25 mouse cellular contexts compared by ENCODE assay signal in genomic region chr1:134114018-134114417, GRCm38 (mm10). TPM values are rescaled to one million over a fixed set of nuclear protein-coding genes. Genes with fewer than 3 reads are reported as not detected.
DNase-seq lines count a peak whose midpoint lies in the region; ATAC-seq and TF ChIP-seq lines count a peak whose summit lies in the region.
"Had no signal": no experiment of that assay in that cellular context is flagged by ENCODE, and none has a peak within 500 bp of the region (broad histone marks: within the 10 kb centered on the region; RNA-seq: fewer than 3 reads in every experiment).

No protein-coding gene starts in this region.

- no peaks in the 10 kb centered on the region for H3K9me3 ChIP-seq in lung, postnatal 0 days (ENCODE audit: low read length)
- H3K9me3 ChIP-seq in stomach, embryonic 16.5 days (replicated peaks; ENCODE audit: control insufficient read depth, low read length), result no peaks in the 10 kb centered on the region
- no peaks in the 10 kb centered on the region for H3K9me3 ChIP-seq in liver, embryonic 12.5 days (replicated peaks)
- H3K9me3 ChIP-seq: forebrain, embryonic 12.5 days; forebrain, embryonic 15.5 days; heart, embryonic 10.5 days; heart, embryonic 13.5 days had no signal

- no peaks in the 10 kb centered on the region for H3K36me3 ChIP-seq in lung, postnatal 0 days (ENCODE audit: insufficient read depth, low read length)
- no peaks in the 10 kb centered on the region for H3K36me3 ChIP-seq in stomach, embryonic 16.5 days (ENCODE audit: control insufficient read depth, insufficient read depth, low read length)
- H3K36me3 ChIP-seq in liver, embryonic 12.5 days, result no peaks in the 10 kb centered on the region
- H3K36me3 ChIP-seq: forebrain, embryonic 12.5 days; forebrain, embryonic 15.5 days; heart, embryonic 10.5 days; heart, embryonic 13.5 days had no signal

- no peaks in the 10 kb centered on the region for H3K27me3 ChIP-seq in lung, postnatal 0 days (replicated peaks; ENCODE audit: insufficient read depth, low read length)
- no peaks in the 10 kb centered on the region for H3K27me3 ChIP-seq in stomach, embryonic 16.5 days (ENCODE audit: control insufficient read depth, insufficient read depth, low read length)
- peaks cover 32% of the 10 kb centered on the region for H3K27me3 ChIP-seq in liver, embryonic 12.5 days (replicated peaks)
- H3K27me3 ChIP-seq in cerebellum, adult 2 months (ENCODE audit: control insufficient read depth, insufficient read depth, low read length), result no peaks in the 10 kb centered on the region
- H3K27me3 ChIP-seq: forebrain, embryonic 12.5 days; forebrain, embryonic 15.5 days had no signal

- WGBS in lung, postnatal 0 days, result 31% methylated on average over 7 of the region's 7 CpGs
- WGBS in lung, adult 2 months, result 59% methylated on average over 7 of the region's 7 CpGs
- 71% methylated on average over 7 of the region's 7 CpGs for WGBS in stomach, embryonic 16.5 days
- 66% methylated on average over 7 of the region's 7 CpGs for WGBS in liver, embryonic 12.5 days (ENCODE audit: insufficient replicate concordance)
- 89% methylated on average over 7 of the region's 7 CpGs for WGBS in cerebellum, adult 2 months

- ATAC-seq in CD4-positive, CD25-positive, alpha-beta regulatory T cell, adult 4 months, result no peak
- ATAC-seq in lung, postnatal 0 days, result peak; percentile 47
- no peak for ATAC-seq in stomach, embryonic 16.5 days (ENCODE audit: insufficient read depth, low FRiP score)
- ATAC-seq in liver, embryonic 12.5 days, result no peak
- ATAC-seq: activated CD4-positive, CD25-positive, alpha-beta regulatory T cell, adult 4 months; forebrain, embryonic 15.5 days; hindbrain, postnatal 0 days; inflammation-experienced regulatory T-cells, adult 6 months had no signal

- DNase-seq in CD4-positive, CD25-positive, alpha-beta regulatory T cell, adult 2 months (ENCODE audit: low read depth, low spot score), result peak; percentile 8
- peak; percentile 35 for DNase-seq in lung, postnatal 0 days (ENCODE audit: low spot score)
- DNase-seq in lung, adult 2 months, result no peak
- no peak for DNase-seq in cerebellum, adult 2 months
- DNase-seq: adrenal gland, adult 8-10 months; adrenal gland, postnatal 25 days; cerebellum, adult 11-12 months; cerebellum, adult 9-10 months; cerebellum, postnatal 14 days; gastrocnemius, postnatal 25 days; heart, postnatal 14 days; heart, postnatal 4 days had no signal

- H3K9ac ChIP-seq in lung, postnatal 0 days (replicated peaks; ENCODE audit: low read depth), result no peak overlapping the region
- H3K9ac ChIP-seq in stomach, embryonic 16.5 days (ENCODE audit: low read length), result no peak overlapping the region
- H3K9ac ChIP-seq in liver, embryonic 12.5 days, result no peak overlapping the region
- H3K9ac ChIP-seq: forebrain, embryonic 12.5 days; forebrain, embryonic 15.5 days; heart, embryonic 13.5 days; hindbrain, embryonic 14.5 days had no signal

- no peak overlapping the region for H3K4me2 ChIP-seq in lung, postnatal 0 days (replicated peaks; ENCODE audit: low read depth, low read length)
- no peak overlapping the region for H3K4me2 ChIP-seq in stomach, embryonic 16.5 days (ENCODE audit: low read depth, low read length)
- no peak overlapping the region for H3K4me2 ChIP-seq in liver, embryonic 12.5 days
- H3K4me2 ChIP-seq: forebrain, embryonic 12.5 days; forebrain, embryonic 15.5 days; heart, embryonic 13.5 days; hindbrain, embryonic 14.5 days had no signal

- no peak overlapping the region for H3K4me3 ChIP-seq in lung, postnatal 0 days (ENCODE audit: low read depth, low read length)
- H3K4me3 ChIP-seq in lung, adult 2 months (replicated peaks; ENCODE audit: extremely low read depth, low read depth, low read length), result no peak overlapping the region
- no peak overlapping the region for H3K4me3 ChIP-seq in stomach, embryonic 16.5 days (replicated peaks; ENCODE audit: low read length)
- H3K4me3 ChIP-seq in liver, embryonic 12.5 days, result no peak overlapping the region
- no peak overlapping the region for H3K4me3 ChIP-seq in cerebellum, adult 2 months (replicated peaks; ENCODE audit: insufficient read depth, low read depth, low read length)
- H3K4me3 ChIP-seq: forebrain, embryonic 12.5 days; forebrain, embryonic 15.5 days; heart, adult 2 months; heart, embryonic 10.5 days; heart, embryonic 13.5 days had no signal

- TF ChIP-seq POLR2A in lung, adult 2 months (IDR thresholded peaks at IDR 0.05; ENCODE audit: borderline replicate concordance, extremely low read depth, low read depth, low read length), result no peak
- no peak for TF ChIP-seq POLR2A in cerebellum, adult 2 months (IDR thresholded peaks at IDR 0.05; ENCODE audit: borderline replicate concordance, insufficient read depth, low read length)

- no peak overlapping the region for H3K27ac ChIP-seq in lung, postnatal 0 days (ENCODE audit: low read length)
- H3K27ac ChIP-seq in stomach, embryonic 16.5 days (ENCODE audit: low read length), result peak overlapping the region; percentile 79
- H3K27ac ChIP-seq in liver, embryonic 12.5 days, result no peak overlapping the region
- no peak overlapping the region for H3K27ac ChIP-seq in cerebellum, adult 2 months (ENCODE audit: insufficient read depth, low read length)
- H3K27ac ChIP-seq: forebrain, embryonic 12.5 days; forebrain, embryonic 15.5 days; heart, adult 2 months; heart, embryonic 10.5 days; heart, embryonic 13.5 days; hindbrain, embryonic 14.5 days; hindbrain, postnatal 0 days had no signal

- no peaks in the 10 kb centered on the region for H3K4me1 ChIP-seq in lung, postnatal 0 days (ENCODE audit: insufficient read depth, low read depth, low read length)
- no peaks in the 10 kb centered on the region for H3K4me1 ChIP-seq in lung, adult 2 months (ENCODE audit: control insufficient read depth, insufficient read depth, low read length)
- peaks cover 3% of the 10 kb centered on the region for H3K4me1 ChIP-seq in stomach, embryonic 16.5 days (ENCODE audit: control insufficient read depth, insufficient read depth, low read length)
- peaks cover 14% of the 10 kb centered on the region for H3K4me1 ChIP-seq in liver, embryonic 12.5 days
- H3K4me1 ChIP-seq in cerebellum, adult 2 months (ENCODE audit: control insufficient read depth, insufficient read depth, low read length), result no peaks in the 10 kb centered on the region
- H3K4me1 ChIP-seq: heart, embryonic 13.5 days had no signal

- TF ChIP-seq EP300 in lung, postnatal 0 days (IDR thresholded peaks at IDR 0.05), result no peak

- TF ChIP-seq CTCF in lung, postnatal 0 days (IDR thresholded peaks at IDR 0.05), result no peak
- no peak for TF ChIP-seq CTCF in lung, adult 2 months (IDR thresholded peaks at IDR 0.05; ENCODE audit: insufficient read depth, low read length)
- no peak for TF ChIP-seq CTCF in cerebellum, adult 2 months (IDR thresholded peaks at IDR 0.05; ENCODE audit: borderline replicate concordance, insufficient read depth, low read depth, low read length)

RNA-seq across cellular contexts. Expression of gene Chit1, which starts 3.0 kb away (rescaled TPM):
- polyA plus RNA-seq in CD4-positive, CD25-positive, alpha-beta regulatory T cell, adult 4 months (2017; shearing (Covaris generic)), result not detected
- polyA plus RNA-seq in lung, postnatal 0 days (2015; fragmentation: Nextera tagmentation; extraction: Ambion mirVana), result 0.29 TPM in 1 of 2 replicates, not detected in the other
- polyA plus RNA-seq in lung, adult 2 months (2012; rRNA removed), result 14.1 TPM in 1 of 2 replicates, not detected in the other
- 4.8 and 8.4 TPM in 2 replicates for polyA plus RNA-seq in stomach, embryonic 16.5 days (2015; fragmentation: Nextera tagmentation; extraction: Ambion mirVana)
- 0.07 and 0.12 TPM in 2 replicates for polyA plus RNA-seq in liver, embryonic 12.5 days (2016; fragmentation: Nextera tagmentation; extraction: Ambion mirVana)
- not detected in 2 replicates for polyA plus RNA-seq in cerebellum, adult 2 months (2012; rRNA removed)
- polyA plus RNA-seq: activated CD4-positive, CD25-positive, alpha-beta regulatory T cell, adult 4 months; forebrain, embryonic 12.5 days; hindbrain, embryonic 11.5 days; inflammation-experienced regulatory T-cells, adult 6 months had no signal

RNA-seq across cellular contexts. Expression of gene Btg2, which starts 35.1 kb away (rescaled TPM):
- 100 to 1,000 TPM; 243 to 289 TPM for polyA plus RNA-seq in CD4-positive, CD25-positive, alpha-beta regulatory T cell, adult 4 months (2017; shearing (Covaris generic))
- 177 and 184 TPM in 2 replicates for polyA plus RNA-seq in lung, postnatal 0 days (2015; fragmentation: Nextera tagmentation; extraction: Ambion mirVana)
- polyA plus RNA-seq in lung, adult 2 months (2012; rRNA removed), result 75.9 and 109 TPM in 2 replicates
- polyA plus RNA-seq in stomach, embryonic 16.5 days (2015; fragmentation: Nextera tagmentation; extraction: Ambion mirVana), result 98.5 and 110 TPM in 2 replicates
- polyA plus RNA-seq in liver, embryonic 12.5 days (2016; fragmentation: Nextera tagmentation; extraction: Ambion mirVana), result 78.2 and 80.8 TPM in 2 replicates
- 11.9 and 15.3 TPM in 2 replicates for polyA plus RNA-seq in cerebellum, adult 2 months (2012; rRNA removed)

Comparison
In these comparisons a context has a peak if more than half of its experiments do, and no peak if none do; other contexts are left out.
1. DNase-seq: peak in CD4-positive, CD25-positive, alpha-beta regulatory T cell, adult 2 months (single experiment) and lung, postnatal 0 days (single experiment); none in lung, adult 2 months (single experiment) and cerebellum, adult 2 months (0 of 2).